Mouse (Mus musculus): ENCODE results near the gene Mpp1. TPM values are rescaled to one million over a fixed set of nuclear protein-coding genes. Genes with fewer than 3 reads are reported as not detected.

Gene Mpp1
- polyA plus RNA-seq, 1 experiment from 2014 or later = 26.0 TPM

Other genes starting within 250 kb of the Mpp1 start
- 1.2 and 1.6 TPM in 2 replicates for gene Gab3, start 45.6 kb downstream of the Mpp1 start, polyA plus RNA-seq (2016; fragmentation: Nextera tagmentation; extraction: Ambion mirVana)
- gene Dkc1, start 35.2 kb downstream of the Mpp1 start, polyA plus RNA-seq (2016; fragmentation: Nextera tagmentation; extraction: Ambion mirVana) = 117 and 124 TPM in 2 replicates
- gene Smim9, start 32.8 kb upstream of the Mpp1 start, polyA plus RNA-seq (2016; fragmentation: Nextera tagmentation; extraction: Ambion mirVana) = not detected in 2 replicates

Measured in midbrain, embryonic 12.5 days (tissue).